Mouse (Mus musculus) ES-Bruce4 (cell line): ENCODE data around the gene Arid2.

Source experiments
- CTCF ChIP-seq: IDR thresholded peaks from one replicate; pipeline ENCODE4 v1.8.1; 2011; ENCODE audit warnings: low read depth, low read length
- EP300 ChIP-seq: IDR thresholded peaks from 2 replicates; pipeline ENCODE4 v1.6.1; 2011; ENCODE audit warnings: low read depth, low read length; ENCODE audit not compliant: insufficient read depth
- POLR2A ChIP-seq: IDR thresholded peaks from one replicate; pipeline ENCODE4 v1.8.1; 2011; ENCODE audit warnings: low read length; ENCODE audit not compliant: insufficient read depth

GRCm38 (mm10) chr15:96270272-96270880 is 16.9 kb upstream of the Arid2 start:
- TF ChIP-seq CTCF (no peak), POLR2A (no peak), EP300 (0 out of 2 replicates have a peak, but pooled peaks have one; percentile 45)
